Comparison of ENCODE assay signal across 9 mouse cellular contexts in the genomic region with DNA sequence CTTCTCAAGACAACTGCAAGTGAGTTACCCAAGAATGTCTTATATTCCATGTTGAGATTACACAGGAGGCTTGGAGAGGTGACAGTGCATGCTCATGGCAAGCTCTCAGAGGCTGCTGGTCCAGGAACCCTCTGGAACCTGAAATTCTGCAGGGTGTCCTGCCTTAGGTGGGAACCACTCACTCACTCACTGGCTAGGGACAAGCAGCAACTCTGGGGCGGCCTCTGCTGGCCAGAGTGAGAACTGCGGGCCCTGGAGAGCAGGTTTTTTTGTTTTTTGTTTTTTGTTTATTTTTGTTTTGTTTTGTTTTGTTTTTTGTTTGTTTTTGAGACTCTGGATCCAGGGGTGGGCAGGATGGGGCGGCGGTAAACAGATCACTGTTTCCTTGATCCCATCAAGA. TPM values are rescaled to one million over a fixed set of nuclear protein-coding genes. Genes with fewer than 3 reads are reported as not detected.
DNase-seq lines count a peak whose midpoint lies in the region; ATAC-seq and TF ChIP-seq lines count a peak whose summit lies in the region.
"Had no signal": no experiment of that assay in that cellular context is flagged by ENCODE, and none has a peak within 500 bp of the region (broad histone marks: within the 10 kb centered on the region; RNA-seq: fewer than 3 reads in every experiment).

No protein-coding gene starts in this region.

- H3K27me3 ChIP-seq in forebrain, embryonic 10.5 days (ENCODE audit: poor library complexity, severe bottlenecking), result no peaks in the 10 kb centered on the region
- peaks cover 2% of the 10 kb centered on the region; the same call in 1 of the 2 replicates for H3K27me3 ChIP-seq in forebrain, embryonic 16.5 days (replicated peaks; ENCODE audit: control insufficient read depth, insufficient read depth, low read length)
- no peaks in the 10 kb centered on the region for H3K27me3 ChIP-seq in C2C12 (ENCODE audit: control insufficient read depth, insufficient read depth, insufficient read length)
- 0 out of 2 replicates have a peak, but pooled peaks cover 2% of the 10 kb centered on the region for H3K27me3 ChIP-seq in kidney, embryonic 14.5 days (ENCODE audit: control insufficient read depth, insufficient read depth, low read length)
- no peaks in the 10 kb centered on the region for H3K27me3 ChIP-seq in spleen, adult 2 months (ENCODE audit: control insufficient read depth, insufficient read depth, low read length)

- H3K27ac ChIP-seq in forebrain, embryonic 10.5 days, result no peak overlapping the region
- H3K27ac ChIP-seq in forebrain, embryonic 16.5 days (ENCODE audit: low read length), result no peak overlapping the region
- no peak overlapping the region for H3K27ac ChIP-seq in kidney, embryonic 14.5 days (ENCODE audit: low read depth, low read length)
- H3K27ac ChIP-seq in spleen, adult 2 months (ENCODE audit: insufficient read depth, low read length), result no peak overlapping the region

- H3K79me2 ChIP-seq in C2C12 (ENCODE audit: control insufficient read depth, insufficient read depth), result no peaks in the 10 kb centered on the region

- H3K4me3 ChIP-seq in forebrain, embryonic 10.5 days, result 0 out of 2 replicates have a peak overlapping the region, but pooled peaks have one; percentile 10
- no peak overlapping the region for H3K4me3 ChIP-seq in forebrain, embryonic 16.5 days (replicated peaks; ENCODE audit: low read length)
- H3K4me3 ChIP-seq in C2C12 (ENCODE audit: insufficient read depth, poor library complexity, severe bottlenecking), result no peak overlapping the region
- peak overlapping the region; percentile 16; the same call in 1 of the 2 replicates for H3K4me3 ChIP-seq in kidney, embryonic 14.5 days (ENCODE audit: low read length)
- no peak overlapping the region for H3K4me3 ChIP-seq in lung, adult 2 months (replicated peaks; ENCODE audit: extremely low read depth, low read depth, low read length)
- no peak overlapping the region for H3K4me3 ChIP-seq in spleen, adult 2 months (ENCODE audit: extremely low read depth, insufficient read depth, insufficient read length)

- peak; percentile 29; the same call in 1 of the 2 replicates for TF ChIP-seq POLR2A in lung, adult 2 months (IDR thresholded peaks at IDR 0.05; ENCODE audit: borderline replicate concordance, extremely low read depth, low read depth, low read length)
- no peak for TF ChIP-seq POLR2A in spleen, adult 2 months (IDR thresholded peaks at IDR 0.05; ENCODE audit: low read depth, low read length)

- H3K4me2 ChIP-seq in forebrain, embryonic 16.5 days (ENCODE audit: low read length), result no peak overlapping the region
- peak overlapping the region; percentile 36 for H3K4me2 ChIP-seq in kidney, embryonic 14.5 days (replicated peaks; ENCODE audit: low read depth, low read length)

- H3K9ac ChIP-seq in forebrain, embryonic 16.5 days (replicated peaks; ENCODE audit: low read depth, low read length), result no peak overlapping the region
- H3K9ac ChIP-seq in kidney, embryonic 14.5 days (ENCODE audit: low read depth, low read length), result no peak overlapping the region

- no peaks in the 10 kb centered on the region for H3K9me3 ChIP-seq in forebrain, embryonic 10.5 days
- H3K9me3 ChIP-seq in forebrain, embryonic 16.5 days (ENCODE audit: control insufficient read depth, low read length), result no peaks in the 10 kb centered on the region
- no peaks in the 10 kb centered on the region for H3K9me3 ChIP-seq in kidney, embryonic 14.5 days (ENCODE audit: control insufficient read depth, low read length)

- peak; percentile 77 for TF ChIP-seq CTCF in C2C12 (IDR thresholded peaks at IDR 0.05; ENCODE audit: control insufficient read depth, insufficient read depth, insufficient read length)
- TF ChIP-seq CTCF in lung, adult 2 months (IDR thresholded peaks at IDR 0.05; ENCODE audit: insufficient read depth, low read length), result peak; percentile 83
- TF ChIP-seq CTCF in spleen, adult 2 months (IDR thresholded peaks at IDR 0.05; ENCODE audit: extremely low read depth, insufficient read depth, insufficient read length, insufficient replicate concordance), result peak; percentile 93

- no peak overlapping the region for H3ac ChIP-seq in C2C12 (ENCODE audit: control insufficient read depth, insufficient read length, low read depth)

- H3K4me1 ChIP-seq in forebrain, embryonic 10.5 days, result peaks cover 13% of the 10 kb centered on the region
- no peaks in the 10 kb centered on the region for H3K4me1 ChIP-seq in forebrain, embryonic 16.5 days (replicated peaks; ENCODE audit: control insufficient read depth, insufficient read depth, low read length)
- H3K4me1 ChIP-seq in kidney, embryonic 14.5 days (ENCODE audit: control insufficient read depth, insufficient read depth, low read length), result peaks cover 3% of the 10 kb centered on the region; the same call in 1 of the 2 replicates
- peaks cover 2% of the 10 kb centered on the region; the same call in 1 of the 2 replicates for H3K4me1 ChIP-seq in lung, adult 2 months (ENCODE audit: control insufficient read depth, insufficient read depth, low read length)
- H3K4me1 ChIP-seq in spleen, adult 2 months (ENCODE audit: control insufficient read depth, insufficient read depth, insufficient read length), result no peaks in the 10 kb centered on the region

- DNase-seq in forebrain, embryonic 10.5 days (ENCODE audit: extremely low spot score, low spot score), result peak; percentile 64
- DNase-seq in c-Kit-positive CD71-positive TER-119-negative erythroid progenitor cells, embryonic 14.5 days (ENCODE audit: low read depth), result peak; percentile 9
- DNase-seq in gastrocnemius, postnatal 10 days, result peak; percentile 75
- peak; percentile 65 for DNase-seq in lung, adult 2 months
- peak in 1 of 2 experiments; percentile 28 for DNase-seq in spleen, adult 2 months (ENCODE audit: low read depth in 1 of 2, low spot score in 2 of 2)

- no peaks in the 10 kb centered on the region for H3K79me3 ChIP-seq in C2C12 (ENCODE audit: low read depth)

- no peak for ATAC-seq in forebrain, embryonic 16.5 days
- ATAC-seq in kidney, embryonic 14.5 days (ENCODE audit: low FRiP score, low TSS enrichment), result no peak

- H3K36me3 ChIP-seq in forebrain, embryonic 10.5 days (replicated peaks), result no peaks in the 10 kb centered on the region
- H3K36me3 ChIP-seq in forebrain, embryonic 16.5 days (ENCODE audit: control insufficient read depth, insufficient read depth), result no peaks in the 10 kb centered on the region
- no peaks in the 10 kb centered on the region for H3K36me3 ChIP-seq in C2C12 (ENCODE audit: control insufficient read depth, insufficient read depth)
- no peaks in the 10 kb centered on the region for H3K36me3 ChIP-seq in kidney, embryonic 14.5 days (ENCODE audit: control insufficient read depth, insufficient read depth, low read length)
- no peaks in the 10 kb centered on the region for H3K36me3 ChIP-seq in spleen, adult 2 months (ENCODE audit: control insufficient read depth, insufficient read depth, low read length)

- 6% methylated on average over 4 of the region's 4 CpGs for WGBS in forebrain, embryonic 10.5 days
- WGBS in forebrain, embryonic 16.5 days, result 5% methylated on average over 4 of the region's 4 CpGs
- 6% methylated on average over 4 of the region's 4 CpGs for WGBS in kidney, embryonic 14.5 days
- 11% methylated on average over 4 of the region's 4 CpGs for WGBS in lung, adult 2 months
- WGBS in spleen, adult 2 months, result 3% methylated on average over 4 of the region's 4 CpGs

TF ChIP-seq in C2C12, 6 proteins besides CTCF, POLR2A, EP300 and RAD21:
- TF ChIP-seq FOSL1 (IDR thresholded peaks at IDR 0.05; ENCODE audit: insufficient read depth, low read length, poor library complexity, severe bottlenecking), result no peak
- no peak for TF ChIP-seq MYOG (IDR thresholded peaks at IDR 0.05; ENCODE audit: control insufficient read depth, extremely low read depth, insufficient read length)
- no peak for TF ChIP-seq USF1 (IDR thresholded peaks at IDR 0.05; ENCODE audit: low read depth)
- no peak for TF ChIP-seq MAX (IDR thresholded peaks at IDR 0.05)

RNA-seq across cellular contexts. Expression of a gene that starts 2.6 kb away (rescaled TPM):
- polyA plus RNA-seq in forebrain, embryonic 10.5 days (2016; fragmentation: Nextera tagmentation; extraction: Ambion mirVana), result 0.29 and 0.34 TPM in 2 replicates
- 0.15 and 0.27 TPM in 2 replicates for polyA plus RNA-seq in forebrain, embryonic 16.5 days (2015; fragmentation: Nextera tagmentation; extraction: Ambion mirVana)
- polyA plus RNA-seq in C2C12 (2012; fragmentation: generic; extraction: Trizol), result 0.78 TPM
- total RNA-seq in gastrocnemius, postnatal 10 days (2021), result 1 to 10 TPM in 1 of 2 experiments, under 1 TPM in 1; 0.40 to 1.9 TPM
- 0.11 and 0.28 TPM in 2 replicates for polyA plus RNA-seq in kidney, embryonic 14.5 days (2014; fragmentation: Nextera tagmentation; extraction: Ambion mirVana)
- 71.4 and 97.6 TPM in 2 replicates for polyA plus RNA-seq in lung, adult 2 months (2012; rRNA removed)
- 3.1 and 4.8 TPM in 2 replicates for polyA plus RNA-seq in spleen, adult 2 months (2012; rRNA removed)

RNA-seq across cellular contexts. Expression of a gene that starts 30.2 kb away (rescaled TPM):
- not detected in 2 replicates for polyA plus RNA-seq in forebrain, embryonic 10.5 days (2016; fragmentation: Nextera tagmentation; extraction: Ambion mirVana)
- polyA plus RNA-seq in forebrain, embryonic 16.5 days (2015; fragmentation: Nextera tagmentation; extraction: Ambion mirVana), result not detected in 2 replicates
- not detected for polyA plus RNA-seq in C2C12 (2012; fragmentation: generic; extraction: Trizol)
- total RNA-seq in gastrocnemius, postnatal 10 days (2021), result not detected
- not detected in 2 replicates for polyA plus RNA-seq in kidney, embryonic 14.5 days (2014; fragmentation: Nextera tagmentation; extraction: Ambion mirVana)
- not detected in 2 replicates for polyA plus RNA-seq in lung, adult 2 months (2012; rRNA removed)
- not detected in 2 replicates for polyA plus RNA-seq in spleen, adult 2 months (2012; rRNA removed)
- total RNA-seq: layer of hippocampus, postnatal 36 days had no signal

Comparison
In these comparisons a context has a peak if more than half of its experiments do, and no peak if none do; other contexts are left out.
1. H3K4me3 ChIP-seq: peak in forebrain, embryonic 10.5 days (single experiment) and kidney, embryonic 14.5 days (single experiment); none in forebrain, embryonic 16.5 days (single experiment), C2C12 (single experiment), lung, adult 2 months (single experiment) and spleen, adult 2 months (single experiment).
2. RNA of a gene that starts 2.6 kb away (polyA plus RNA-seq): 71.4 to 97.6 TPM in lung, adult 2 months; 3.1 to 4.8 TPM in spleen, adult 2 months, 0.78 TPM in C2C12 (single experiment), 0.29 to 0.34 TPM in forebrain, embryonic 10.5 days, 0.11 to 0.28 TPM in kidney, embryonic 14.5 days and 0.15 to 0.27 TPM in forebrain, embryonic 16.5 days; every median in the first group is over 10 times any median in the second.
3. Peak in every context shown above with its lines, with median percentiles within 50 percentile points of each other: CTCF ChIP-seq.